Mouse (Mus musculus): ENCODE results near the gene Itga8. TPM values are rescaled to one million over a fixed set of nuclear protein-coding genes. Genes with fewer than 3 reads are reported as not detected.

The Itga8 gene
- total RNA-seq, 1 experiment = 2.5 TPM

GRCm38 (mm10) chr2:12107265-12107664, 194.5 kb downstream of the Itga8 start:
- Histone ChIP-seq H3K9me3 (ENCODE audit: control insufficient read depth, insufficient read depth, low read depth, low read length) (no peaks in the 10 kb centered on the region), H3K4me1 (ENCODE audit: control insufficient read depth in 2 of 2, insufficient read depth in 2 of 2, low read length in 2 of 2, poor library complexity in 1 of 2) (no peaks in the 10 kb centered on the region), H3K36me3 (ENCODE audit: control insufficient read depth, insufficient read depth, low read length, poor library complexity, severe bottlenecking) (no peaks in the 10 kb centered on the region), H3K4me3 (ENCODE audit: insufficient read depth in 1 of 2, low read depth in 1 of 2, low read length in 2 of 2, poor library complexity in 1 of 2, severe bottlenecking in 1 of 2) (no peak overlapping the region), H3K9ac (ENCODE audit: insufficient read depth, low read depth, low read length, poor library complexity, severe bottlenecking) (no peak overlapping the region), H3K27ac (ENCODE audit: insufficient read depth, low read depth, low read length, poor library complexity, severe bottlenecking) (no peak overlapping the region)
- in situ Hi-C loops (cut with MboI; ENCODE audit: low sequenced_read_pairs in 2 of 2, unreplicated experiment in 2 of 2) = no loop called here
- TF ChIP-seq HCFC1 (IDR thresholded peaks at IDR 0.05; ENCODE audit: borderline replicate concordance, insufficient read depth, low read length) = no peak
- TF ChIP-seq ZNF384 (IDR thresholded peaks at IDR 0.05; ENCODE audit: low read depth, low read length) = no peak
- no peak for DNase-seq (ENCODE audit: low read depth, low spot score)

GRCm38 (mm10) chr2:12103183-12103582, 198.5 kb downstream of the Itga8 start:
- no peak for TF ChIP-seq MAFK (IDR thresholded peaks at IDR 0.05; ENCODE audit: insufficient read depth, low read depth, low read length)
- no peak for TF ChIP-seq ZNF384 (IDR thresholded peaks at IDR 0.05; ENCODE audit: low read depth, low read length)
- TF ChIP-seq CHD2 (IDR thresholded peaks at IDR 0.05; ENCODE audit: low read depth, low read length) = no peak
- no peak for TF ChIP-seq HCFC1 (IDR thresholded peaks at IDR 0.05; ENCODE audit: borderline replicate concordance, insufficient read depth, low read length)
- no peak for TF ChIP-seq ZC3H11A (IDR thresholded peaks at IDR 0.05; ENCODE audit: borderline replicate concordance, low read depth, low read length)
- in situ Hi-C loops (cut with MboI; ENCODE audit: low sequenced_read_pairs in 2 of 2, unreplicated experiment in 2 of 2) = no loop called here
- Histone ChIP-seq H3K4me3 (ENCODE audit: insufficient read depth in 1 of 2, low read depth in 1 of 2, low read length in 2 of 2, poor library complexity in 1 of 2, severe bottlenecking in 1 of 2) (no peak overlapping the region), H3K9ac (ENCODE audit: insufficient read depth, low read depth, low read length, poor library complexity, severe bottlenecking) (no peak overlapping the region), H3K36me3 (ENCODE audit: control insufficient read depth, insufficient read depth, low read length, poor library complexity, severe bottlenecking) (no peaks in the 10 kb centered on the region), H3K4me1 (ENCODE audit: control insufficient read depth in 2 of 2, insufficient read depth in 2 of 2, low read length in 2 of 2, poor library complexity in 1 of 2) (no peaks in the 10 kb centered on the region), H3K27ac (ENCODE audit: insufficient read depth, low read depth, low read length, poor library complexity, severe bottlenecking) (no peak overlapping the region), H3K9me3 (ENCODE audit: control insufficient read depth, insufficient read depth, low read depth, low read length) (no peaks in the 10 kb centered on the region)
- no peak for DNase-seq (ENCODE audit: low read depth, low spot score)

GRCm38 (mm10) chr2:12092203-12092984, 209.3 kb downstream of the Itga8 start:
- TF ChIP-seq ZNF384 (IDR thresholded peaks at IDR 0.05; ENCODE audit: low read depth, low read length) = no peak
- no peak for TF ChIP-seq HCFC1 (IDR thresholded peaks at IDR 0.05; ENCODE audit: borderline replicate concordance, insufficient read depth, low read length)
- TF ChIP-seq CHD2 (IDR thresholded peaks at IDR 0.05; ENCODE audit: low read depth, low read length) = no peak
- TF ChIP-seq ZC3H11A (IDR thresholded peaks at IDR 0.05; ENCODE audit: borderline replicate concordance, low read depth, low read length) = no peak
- TF ChIP-seq MAFK (IDR thresholded peaks at IDR 0.05; ENCODE audit: insufficient read depth, low read depth, low read length) = no peak

GRCm38 (mm10) chr2:12090993-12091392, 210.7 kb downstream of the Itga8 start:
- no peaks in the 10 kb centered on the region for H3K4me1 ChIP-seq (ENCODE audit: control insufficient read depth in 2 of 2, insufficient read depth in 2 of 2, low read length in 2 of 2, poor library complexity in 1 of 2)
- TF ChIP-seq CHD2 (IDR thresholded peaks at IDR 0.05; ENCODE audit: low read depth, low read length) (no peak), ZNF384 (IDR thresholded peaks at IDR 0.05; ENCODE audit: low read depth, low read length) (no peak), HCFC1 (IDR thresholded peaks at IDR 0.05; ENCODE audit: borderline replicate concordance, insufficient read depth, low read length) (no peak), ZC3H11A (IDR thresholded peaks at IDR 0.05; ENCODE audit: borderline replicate concordance, low read depth, low read length) (no peak), MAFK (IDR thresholded peaks at IDR 0.05; ENCODE audit: insufficient read depth, low read depth, low read length) (no peak)
- no peak overlapping the region for H3K27ac ChIP-seq (ENCODE audit: insufficient read depth, low read depth, low read length, poor library complexity, severe bottlenecking)
- no peaks in the 10 kb centered on the region for H3K36me3 ChIP-seq (ENCODE audit: control insufficient read depth, insufficient read depth, low read length, poor library complexity, severe bottlenecking)
- no peak overlapping the region for H3K4me3 ChIP-seq (ENCODE audit: insufficient read depth in 1 of 2, low read depth in 1 of 2, low read length in 2 of 2, poor library complexity in 1 of 2, severe bottlenecking in 1 of 2)
- in situ Hi-C loops (cut with MboI; ENCODE audit: low sequenced_read_pairs in 2 of 2, unreplicated experiment in 2 of 2) = no loop called here
- DNase-seq (ENCODE audit: low read depth, low spot score) = no peak
- H3K9ac ChIP-seq (ENCODE audit: insufficient read depth, low read depth, low read length, poor library complexity, severe bottlenecking) = no peak overlapping the region
- no peaks in the 10 kb centered on the region for H3K9me3 ChIP-seq (ENCODE audit: control insufficient read depth, insufficient read depth, low read depth, low read length)

More at GRCm38 (mm10) chr2:12092203-12092984, 209.3 kb downstream of the Itga8 start:
- Histone ChIP-seq H3K27ac (ENCODE audit: insufficient read depth, low read depth, low read length, poor library complexity, severe bottlenecking) (no peak overlapping the region), H3K36me3 (ENCODE audit: control insufficient read depth, insufficient read depth, low read length, poor library complexity, severe bottlenecking) (no peaks in the 10 kb centered on the region), H3K4me3 (ENCODE audit: insufficient read depth in 1 of 2, low read depth in 1 of 2, low read length in 2 of 2, poor library complexity in 1 of 2, severe bottlenecking in 1 of 2) (no peak overlapping the region), H3K9me3 (ENCODE audit: control insufficient read depth, insufficient read depth, low read depth, low read length) (no peaks in the 10 kb centered on the region), H3K4me1 (ENCODE audit: control insufficient read depth in 2 of 2, insufficient read depth in 2 of 2, low read length in 2 of 2, poor library complexity in 1 of 2) (no peaks in the 10 kb centered on the region), H3K9ac (ENCODE audit: insufficient read depth, low read depth, low read length, poor library complexity, severe bottlenecking) (no peak overlapping the region)
- in situ Hi-C loops (cut with MboI; ENCODE audit: low sequenced_read_pairs in 2 of 2, unreplicated experiment in 2 of 2) = no loop called here
- no peak for DNase-seq (ENCODE audit: low read depth, low spot score)

All from ES-E14 (cell line).